Mouse (Mus musculus) urinary bladder, postnatal 36 days (tissue): Measurements from ENCODE around the gene Klhdc3.
A peak's percentile ranks its signal among the peaks of the same experiment; 100 is the strongest.

Experiments
- DNase-seq, 2 experiments: peaks; one replicate each; pipeline ENCODE4 v3.0.0; 2022; ENCODE audit warnings: low spot score in 2 of 2, mixed read lengths in 1 of 2

Klhdc3 gene

GRCm38 (mm10) chr17:46656054-46656453 is 24.7 kb downstream of the Klhdc3 start:
- no peak for DNase-seq

DNA sequence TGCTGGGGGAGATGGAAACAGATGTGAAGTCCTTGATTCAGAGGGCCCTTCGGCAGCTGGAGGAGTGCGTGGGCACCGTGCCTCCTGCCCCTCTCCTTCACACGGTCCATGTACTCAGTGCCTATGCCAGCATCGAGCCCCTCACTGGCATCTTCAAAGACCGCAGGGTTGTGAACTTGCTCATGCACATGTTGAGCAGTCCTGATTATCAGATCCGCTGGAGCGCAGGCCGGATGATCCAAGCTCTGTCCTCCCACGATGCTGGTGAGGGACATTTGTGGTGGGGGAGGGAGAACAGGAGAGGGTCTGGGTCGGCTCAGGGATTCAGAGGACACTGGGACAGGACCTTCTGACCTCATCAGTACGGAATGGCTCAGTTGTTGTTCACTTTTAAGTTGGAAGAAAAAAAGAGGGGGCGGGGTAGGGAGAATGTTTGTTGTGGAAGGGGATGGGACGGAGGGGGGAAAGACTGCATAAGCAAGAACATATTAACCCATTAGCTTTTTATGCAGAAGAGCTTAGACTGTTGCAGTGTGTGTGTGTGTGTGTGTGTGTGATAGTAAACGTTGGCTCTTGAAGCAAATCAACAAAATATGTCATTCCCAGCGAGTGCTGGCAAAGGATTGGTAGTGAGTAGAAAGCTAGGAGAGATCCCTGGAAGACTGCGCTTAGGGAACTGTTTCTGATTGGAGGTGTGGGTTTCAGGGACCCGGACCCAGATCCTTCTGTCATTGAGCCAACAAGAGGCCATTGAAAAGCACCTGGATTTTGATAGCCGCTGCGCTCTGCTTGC is 28.8 kb downstream of the Klhdc3 start:
- no peak for DNase-seq

DNA sequence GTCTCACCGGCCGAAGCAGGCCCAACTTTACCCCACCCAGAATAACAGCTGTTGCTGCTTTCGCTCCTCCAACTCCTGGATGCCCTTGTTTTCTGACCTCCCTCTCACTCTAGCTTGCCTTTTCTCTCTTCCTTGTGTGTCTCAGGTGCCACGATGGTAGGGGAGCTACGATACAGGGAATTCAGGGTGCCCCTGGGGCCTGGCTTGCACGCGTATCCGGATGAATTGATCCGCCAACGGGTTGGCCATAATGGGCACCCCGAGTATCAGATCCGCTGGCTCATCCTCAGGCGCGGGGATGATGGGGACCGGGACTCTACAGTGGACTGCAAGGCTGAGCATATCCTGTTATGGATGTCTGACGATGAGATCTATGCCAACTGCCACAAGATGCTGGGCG is 29.4 kb downstream of the Klhdc3 start:
- DNase-seq: no peak

DNA sequence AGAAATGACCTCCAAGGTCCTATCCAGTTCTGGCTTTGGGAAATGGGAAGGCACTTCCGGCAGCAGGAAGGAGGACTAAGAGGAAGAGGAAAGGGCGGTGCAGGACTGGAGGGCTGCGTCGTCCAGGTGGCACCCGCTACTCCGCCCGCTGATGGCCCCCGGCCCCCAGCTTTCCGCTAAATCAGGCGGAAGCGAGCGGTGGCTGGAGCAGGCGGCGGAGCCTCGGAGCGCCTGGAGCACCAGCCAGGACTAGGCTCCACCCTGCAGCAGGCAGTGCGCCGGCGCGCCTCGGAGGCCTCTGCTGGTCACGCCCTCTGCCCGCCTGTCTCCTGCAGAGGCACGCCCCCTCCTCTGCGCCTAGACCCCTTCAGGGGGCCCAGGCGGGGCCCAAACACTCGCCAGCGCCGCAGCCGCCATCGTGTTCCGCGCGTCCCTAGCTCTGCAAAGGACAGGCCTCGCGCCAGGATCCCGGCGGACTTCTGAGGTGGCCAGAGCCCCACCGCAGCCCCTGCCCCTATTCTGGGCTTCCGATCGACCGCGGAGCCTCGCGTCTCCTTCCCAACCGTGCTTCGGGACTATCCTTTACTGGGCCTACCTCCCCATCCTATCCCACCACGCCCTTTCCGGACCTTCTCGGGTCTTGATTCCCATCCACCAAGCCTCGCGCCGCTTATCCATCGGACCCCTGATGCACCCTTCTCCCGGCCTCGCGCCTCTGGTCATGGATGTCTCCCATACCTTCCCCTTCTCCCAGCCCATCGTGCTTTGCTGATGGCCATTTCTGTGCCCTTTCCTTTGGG is 30.3 kb downstream of the Klhdc3 start, which contains the start of gene Cul7:
Gene Cul7 (plus strand): TSS at position 106 of the 800 bp plus-strand sequence.
- DNase-seq: peak; percentile 81 to 91

- no peak for DNase-seq
Measured at GRCm38 (mm10) chr17:46649811-46650210, 30.9 kb downstream of the Klhdc3 start.

GRCm38 (mm10) chr17:46648436-46648835 is 32.3 kb downstream of the Klhdc3 start:
- DNase-seq: no peak

GRCm38 (mm10) chr17:46647279-46647678 is 33.4 kb downstream of the Klhdc3 start:
- no peak for DNase-seq

DNA sequence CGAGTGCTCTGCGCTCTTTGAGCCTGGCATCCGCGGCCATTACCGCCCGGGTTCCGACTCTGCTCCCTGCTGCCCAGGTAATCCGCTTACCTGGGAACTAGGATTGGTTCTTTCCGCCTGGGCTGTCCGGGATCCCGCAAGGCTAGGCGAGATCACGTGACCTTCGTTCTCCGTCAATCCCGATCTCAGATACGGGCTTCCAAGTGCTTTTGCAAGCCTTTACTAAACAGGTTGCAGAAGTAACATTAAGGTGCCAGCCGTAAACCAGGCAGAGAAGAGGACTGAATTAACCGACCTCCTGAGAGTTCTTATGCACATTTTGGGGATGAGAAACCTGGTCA is 34.4 kb downstream of the Klhdc3 start:
- no peak for DNase-seq

DNA sequence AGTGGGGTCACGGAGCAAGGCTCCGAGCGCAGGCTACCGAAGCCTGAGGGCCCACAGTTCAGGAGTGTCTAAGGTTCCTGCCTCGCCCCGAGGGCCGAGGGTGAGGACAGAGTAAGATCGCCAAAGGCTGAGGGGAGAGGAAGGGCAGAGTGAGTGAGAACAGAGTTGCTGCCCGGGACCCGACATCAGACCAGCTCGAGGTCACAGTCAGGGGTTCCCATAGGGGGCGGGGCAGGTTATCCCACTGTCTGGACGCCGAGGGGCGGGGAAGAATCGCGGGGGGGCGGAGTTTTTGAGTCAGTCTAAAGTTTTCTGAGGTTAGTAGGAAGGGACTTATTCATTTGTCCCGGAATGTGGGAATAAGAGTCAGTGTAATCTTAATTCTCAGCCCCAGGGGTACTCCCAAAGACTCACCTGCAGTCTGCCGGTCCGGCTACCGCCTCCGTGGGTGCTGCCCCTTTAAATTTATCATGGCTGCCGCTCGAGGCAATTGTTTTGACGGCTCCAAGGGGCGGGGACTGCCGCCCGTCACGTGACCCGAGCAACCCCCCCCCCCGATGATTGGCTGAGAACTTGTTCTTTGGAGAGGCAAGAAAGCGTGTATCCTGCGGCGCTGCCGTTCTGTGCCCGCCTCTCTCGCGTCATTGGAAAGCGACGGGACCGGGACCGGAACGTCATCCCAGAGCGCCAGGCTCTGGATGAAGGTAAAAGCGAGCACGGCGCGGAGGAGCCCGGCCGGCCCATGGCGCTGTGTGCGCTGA is 35.0 kb downstream of the Klhdc3 start, which contains the start of the genes Klc4 and Mrpl2:
Gene Klc4 (minus strand): TSS at position 462 of the 761 bp plus-strand sequence.
Gene Mrpl2 (plus strand): TSS at position 669 of the 761 bp plus-strand sequence.
- peak; percentile 99 for DNase-seq

DNA sequence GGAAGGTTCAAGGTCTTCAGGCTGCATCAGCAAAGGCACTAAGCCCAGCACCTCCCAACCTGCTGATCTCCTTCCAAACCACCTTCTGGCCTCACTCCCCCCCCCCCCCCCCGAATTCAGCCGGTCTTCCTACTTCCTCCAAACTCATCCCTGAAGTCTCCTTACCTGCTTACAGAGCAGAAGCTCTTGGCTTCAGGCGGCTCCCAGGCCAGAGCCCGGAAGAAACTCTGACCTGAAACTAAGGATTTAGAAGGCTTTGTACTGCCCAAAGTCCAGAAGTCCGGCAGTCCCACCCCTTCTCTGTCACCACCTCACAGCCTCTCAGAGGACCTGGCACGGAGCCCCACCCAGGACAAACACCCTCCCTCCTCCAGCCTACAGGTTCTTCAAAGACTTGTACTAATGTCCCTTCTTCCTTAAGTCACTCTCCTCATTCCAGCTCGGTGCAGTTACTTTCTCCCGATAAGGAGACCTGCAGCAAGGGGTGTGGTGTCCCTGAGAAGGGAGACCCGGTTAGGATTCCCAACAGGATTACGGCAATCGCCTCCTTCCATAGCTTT is 35.7 kb downstream of the Klhdc3 start:
- peak; percentile 60 to 79 for DNase-seq

DNA sequence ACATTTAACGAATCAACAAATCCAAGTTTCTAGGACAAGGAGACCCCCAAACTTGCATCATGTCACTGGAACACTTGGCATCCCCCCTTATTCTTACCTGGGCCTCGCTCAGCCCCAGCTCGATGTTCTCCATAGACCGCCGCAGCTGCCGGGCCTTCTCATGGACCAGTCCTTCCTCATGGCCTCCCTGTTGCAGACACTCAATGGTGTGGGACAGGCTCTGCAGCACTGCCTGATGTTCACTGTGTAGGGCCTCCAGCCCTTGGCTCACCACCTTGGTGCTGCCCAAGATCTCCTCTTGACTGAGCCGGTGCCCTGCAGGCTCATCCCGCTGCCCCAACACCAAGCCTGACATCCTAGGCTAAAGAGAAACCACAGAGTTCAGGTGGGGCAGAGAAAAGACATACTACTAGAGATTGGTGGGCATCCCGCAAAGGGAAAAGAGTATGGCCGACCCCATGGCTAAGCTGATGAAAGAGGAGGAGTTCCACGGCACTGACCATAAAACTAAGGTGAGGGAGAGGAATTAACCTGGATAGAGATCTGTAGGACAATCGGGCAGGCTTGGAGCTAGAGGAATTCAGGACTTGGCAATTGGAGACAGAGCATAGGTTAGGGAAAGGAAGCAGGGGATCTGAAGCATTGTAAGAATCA is 36.4 kb downstream of the Klhdc3 start:
- DNase-seq: no peak

DNA sequence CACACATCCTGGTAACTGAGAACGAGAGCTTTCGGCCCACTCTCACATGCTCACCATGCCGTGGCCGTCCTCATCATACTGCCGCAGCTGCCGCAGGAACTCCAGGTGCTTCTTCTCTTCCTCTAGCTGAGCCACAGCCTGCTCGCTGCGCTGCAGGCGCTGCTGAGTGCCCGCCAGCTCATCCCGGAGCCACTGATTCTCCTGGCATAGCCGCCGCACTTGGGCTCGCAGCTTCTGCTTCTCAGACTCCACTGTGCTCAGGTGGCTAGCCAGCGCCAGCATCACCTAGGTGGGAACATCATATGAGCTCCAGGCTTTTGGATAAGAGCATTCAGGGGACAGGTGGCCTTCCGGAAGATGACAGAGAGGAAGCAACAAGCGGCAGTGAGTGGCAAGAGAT is 38.7 kb downstream of the Klhdc3 start:
- DNase-seq: no peak

- no peak for DNase-seq
Measured at GRCm38 (mm10) chr17:46639929-46640328, 40.8 kb downstream of the Klhdc3 start.

DNA sequence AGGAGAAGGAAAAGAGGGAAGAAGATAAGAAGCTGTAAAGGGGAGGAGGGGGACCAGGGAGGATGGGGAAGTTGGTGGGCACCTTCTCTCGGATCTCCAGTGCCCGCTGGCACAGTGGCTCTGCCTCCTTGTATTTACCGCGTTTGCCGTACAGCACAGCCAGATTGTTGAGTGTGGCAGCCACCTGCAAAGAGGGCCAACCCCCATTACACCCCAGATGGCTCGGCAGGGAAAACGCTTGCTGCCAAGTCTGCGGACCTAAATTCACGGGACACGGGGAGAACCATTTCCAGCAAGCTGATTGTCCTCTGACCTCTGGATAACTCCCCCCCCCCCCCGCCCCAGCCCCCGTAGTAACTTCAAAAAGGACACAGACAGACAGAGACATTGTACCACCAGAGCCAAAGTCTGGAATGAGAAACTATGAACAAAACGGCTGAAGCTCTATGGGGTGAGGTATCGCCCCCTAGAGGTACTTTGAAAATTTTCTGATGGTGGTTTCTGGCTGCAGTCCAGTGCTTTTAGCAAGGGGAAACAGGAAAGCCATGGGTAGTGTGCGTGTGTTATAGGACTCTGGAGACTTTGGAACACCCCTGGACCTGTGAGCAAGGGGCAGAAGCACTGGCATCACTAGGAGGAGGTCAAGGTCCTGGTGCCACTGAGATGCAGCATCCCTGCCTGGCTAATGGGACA is 43.7 kb downstream of the Klhdc3 start:
- peak in 1 of 2 experiments; percentile 55 for DNase-seq

- peak in 1 of 2 experiments; percentile 62 for DNase-seq
Measured at GRCm38 (mm10) chr17:46629685-46630441, 50.9 kb downstream of the Klhdc3 start.

DNA sequence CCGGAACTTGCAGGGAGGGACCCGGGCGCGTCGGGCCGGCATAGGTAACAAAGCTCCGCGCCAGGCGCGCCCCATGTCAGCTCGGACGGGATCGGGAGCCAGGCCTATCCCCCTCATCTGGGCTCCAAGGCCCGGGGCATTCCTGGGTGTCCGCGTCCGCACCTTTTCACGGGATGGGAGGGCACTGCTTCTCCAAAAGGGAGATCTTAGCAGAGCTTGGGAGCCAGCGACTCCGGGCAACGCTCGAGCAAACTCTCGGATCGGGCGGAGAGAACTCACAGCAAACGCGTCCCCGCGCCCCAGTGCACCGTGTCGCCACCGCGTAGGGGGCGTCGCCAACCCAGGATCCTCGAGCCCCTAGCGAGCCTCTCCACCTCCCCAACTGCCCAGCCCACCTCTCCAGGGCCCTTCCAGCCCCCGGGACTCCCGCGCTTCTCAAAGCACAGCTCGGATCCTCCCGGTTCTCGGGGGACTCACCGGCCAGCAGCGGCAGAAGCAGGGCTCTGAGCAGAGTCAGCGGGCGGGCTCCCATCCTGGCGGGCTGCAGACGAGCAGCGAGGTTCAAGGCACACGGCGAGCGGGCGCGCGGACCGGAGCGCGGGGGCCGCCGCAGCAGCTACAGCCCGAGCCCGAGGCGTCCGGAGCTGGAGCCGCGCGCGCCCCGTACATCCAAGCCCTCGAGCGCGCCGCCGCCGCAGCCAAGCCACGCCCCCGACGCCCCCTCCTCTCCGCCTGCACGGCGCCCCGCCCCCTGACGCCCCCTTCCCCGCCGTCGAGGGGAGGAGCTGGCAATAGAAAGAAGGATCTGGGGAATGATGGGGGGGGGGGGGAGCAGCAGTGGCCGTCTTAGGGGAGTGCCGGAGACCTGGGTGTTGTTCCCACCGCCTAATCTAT is 51.7 kb downstream of the Klhdc3 start, which contains the start of gene Ptk7:
Gene Ptk7 (minus strand): TSS at position 714 of the 894 bp plus-strand sequence.
- DNase-seq: peak in 1 of 2 experiments; percentile 55

DNA sequence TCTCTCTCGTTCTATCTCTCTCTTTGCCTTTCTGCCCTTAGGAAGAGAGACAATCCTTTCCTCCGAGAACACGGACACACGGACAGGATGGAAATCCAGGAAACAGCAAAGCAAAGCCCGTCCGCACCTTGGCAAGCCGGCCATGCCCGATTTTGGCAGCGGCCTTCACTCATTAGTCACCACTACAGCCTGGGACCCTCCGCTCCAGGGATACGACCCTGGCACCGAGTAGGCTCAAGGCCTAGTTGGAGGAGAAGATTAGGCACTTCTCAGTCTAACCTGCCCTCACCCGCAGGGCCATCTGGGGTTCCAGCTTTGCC is 52.3 kb downstream of the Klhdc3 start:
- no peak for DNase-seq

GRCm38 (mm10) chr17:46627409-46627808 is 53.3 kb downstream of the Klhdc3 start:
- DNase-seq: no peak

- DNase-seq: no peak
Measured at GRCm38 (mm10) chr17:46624598-46624997, 56.1 kb downstream of the Klhdc3 start.
